Mouse (Mus musculus) intestine, embryonic 14.5 days (tissue): ENCODE measurements around the gene Slc6a11. TPM values are rescaled to one million over a fixed set of nuclear protein-coding genes. Genes with fewer than 3 reads are reported as not detected.

Experiments
- ATAC-seq: fragments of 200-750 bp; cut with Nextera tagmentation; replicated peaks from 2 replicates; pipeline ENCODE4 v1.8.0; 2017; ENCODE audit warnings: low read depth, moderate number of reproducible peaks, moderate TSS enrichment, moderate library complexity; ENCODE audit not compliant: low FRiP score, low TSS enrichment
- DNase-seq: peaks from one replicate; pipeline ENCODE4 v3.0.0-alpha.2; 2018; ENCODE audit warnings: low spot score
- H3K27ac ChIP-seq: fragments of 300-500 bp; sonication (generic); 2 replicates; pipeline ENCODE4 v1.5.1; 2014; ENCODE audit warnings: low read depth, mild to moderate bottlenecking, control low read depth
- H3K27me3 ChIP-seq: fragments of 300-500 bp; sonication (generic); replicated peaks from 2 replicates; pipeline ENCODE4 v1.6.1; 2014; ENCODE audit warnings: low read length, control low read depth; ENCODE audit not compliant: control insufficient read depth, insufficient read depth
- H3K36me3 ChIP-seq: fragments of 300-500 bp; sonication (generic); 2 replicates; pipeline ENCODE4 v1.6.1; 2014; ENCODE audit warnings: low read length, control low read depth; ENCODE audit not compliant: control insufficient read depth, insufficient read depth
- H3K4me1 ChIP-seq: fragments of 300-500 bp; sonication (generic); replicated peaks from 2 replicates; pipeline ENCODE4 v1.6.1; 2014; ENCODE audit warnings: low read length, control low read depth, mixed read lengths; ENCODE audit not compliant: control insufficient read depth, insufficient read depth
- H3K4me2 ChIP-seq: fragments of 300-500 bp; sonication (generic); 2 replicates; pipeline ENCODE4 v1.6.1; 2014; ENCODE audit warnings: low read length
- H3K4me3 ChIP-seq: fragments of 300-500 bp; sonication (generic); 2 replicates; pipeline ENCODE4 v1.5.1; 2014; ENCODE audit warnings: low read depth, low read length, control low read depth, mixed read lengths
- H3K9ac ChIP-seq: fragments of 300-500 bp; sonication (generic); 2 replicates; pipeline ENCODE4 v1.6.1; 2014; ENCODE audit warnings: mild to moderate bottlenecking, low read length
- H3K9me3 ChIP-seq: fragments of 300-500 bp; sonication (generic); 2 replicates; pipeline ENCODE4 v1.6.1; 2016; ENCODE audit warnings: low read length, control low read depth; ENCODE audit not compliant: control insufficient read depth
- WGBS: fragments of 180-500 bp; shearing (Covaris S2); extraction: QIAGEN DNeasy Blood & Tissue Kit; methylation state at CpG from one replicate; pipeline ENCODE4 v1.1.7; 2014; 5-methylcytosine and 5-hydroxymethylcytosine counted together
- polyA plus RNA-seq: library from polyadenylated mRNA; unstranded; fragments of >200 nt; fragmentation: Nextera tagmentation; extraction: Ambion mirVana; gene quantifications from 2 replicates; pipeline ENCODE4 v1.2.1, GENCODE M21; 2014

Slc6a11 gene
- polyA plus RNA-seq, 1 experiment from 2014 or later, result 0.08 TPM

DNA sequence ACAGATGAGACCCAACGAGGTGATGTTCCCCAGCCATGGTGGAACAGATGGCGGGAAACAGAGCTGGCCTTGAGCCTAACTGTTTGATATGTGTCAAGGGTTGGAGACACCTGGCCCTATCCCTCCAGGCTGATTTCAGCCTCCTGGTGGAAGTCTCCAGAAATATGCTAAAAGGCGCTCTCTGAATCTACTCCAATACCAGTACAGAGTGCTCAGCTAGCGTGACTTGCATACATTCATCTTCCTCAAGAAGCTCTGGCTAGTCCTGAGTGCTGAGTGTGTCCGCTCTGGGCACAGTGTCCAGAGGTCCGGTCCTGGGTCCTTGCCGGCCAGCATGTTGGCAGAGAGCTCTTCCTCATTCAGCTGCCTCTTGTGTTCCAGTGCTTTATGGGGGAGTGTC lies 27.8 kb downstream of the Slc6a11 start:
- no peak for DNase-seq
- WGBS, result 82% methylated on average over 7 of the region's 7 CpGs
- no peak overlapping the region for H3K4me2 ChIP-seq
- no peaks in the 10 kb centered on the region for H3K27me3 ChIP-seq
- H3K4me3 ChIP-seq, result no peak overlapping the region
- no peak overlapping the region for H3K9ac ChIP-seq
- no peaks in the 10 kb centered on the region for H3K4me1 ChIP-seq
- ATAC-seq, result no peak
- H3K36me3 ChIP-seq, result no peaks in the 10 kb centered on the region
- no peak overlapping the region for H3K27ac ChIP-seq
- no peaks in the 10 kb centered on the region for H3K9me3 ChIP-seq

DNA sequence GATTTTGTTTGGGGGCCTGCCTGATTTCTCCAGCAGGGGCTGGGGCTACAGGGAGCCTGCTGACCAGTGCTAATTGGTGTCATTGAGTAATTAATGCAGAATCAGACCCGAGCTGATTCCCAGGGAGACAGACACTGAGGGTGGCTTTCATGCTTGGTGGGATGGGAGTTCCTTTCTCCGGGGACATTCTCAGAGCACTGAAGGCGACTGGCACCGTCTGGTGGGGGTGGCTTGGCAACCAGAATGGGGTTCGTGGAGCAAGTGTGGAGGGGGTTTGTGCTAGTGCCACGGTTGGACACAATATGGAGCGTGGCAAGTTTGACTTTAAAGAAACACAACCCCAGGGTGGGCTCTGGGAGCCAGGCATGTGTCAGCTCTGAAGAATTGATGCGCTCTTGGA lies 29.7 kb downstream of the Slc6a11 start:
- WGBS, result 78% methylated on average over 8 of the region's 8 CpGs
- H3K4me3 ChIP-seq, result no peak overlapping the region
- no peak for ATAC-seq

DNA sequence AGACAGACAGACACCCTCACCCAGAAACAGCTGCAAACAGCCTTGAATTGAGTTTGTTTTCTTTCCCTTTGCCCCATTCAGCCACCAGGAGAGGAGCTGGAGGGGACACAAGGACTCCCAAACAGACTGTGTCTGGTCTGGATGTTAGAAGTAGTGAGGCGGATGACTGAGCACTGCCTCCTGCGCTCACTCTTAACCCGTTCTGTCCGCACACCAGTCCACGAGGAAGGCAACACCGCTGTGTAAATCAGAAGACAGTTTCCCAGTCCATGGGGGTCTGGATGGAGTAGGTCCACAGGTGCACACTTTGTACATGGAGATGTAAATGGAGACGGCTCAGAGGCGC lies 43.0 kb downstream of the Slc6a11 start:
- Histone ChIP-seq H3K9me3 (no peaks in the 10 kb centered on the region), H3K27me3 (no peaks in the 10 kb centered on the region), H3K4me3 (no peak overlapping the region), H3K4me2 (no peak overlapping the region), H3K9ac (no peak overlapping the region), H3K4me1 (no peaks in the 10 kb centered on the region), H3K27ac (no peak overlapping the region), H3K36me3 (no peaks in the 10 kb centered on the region)
- no peak for DNase-seq
- WGBS, result 6% methylated on average over 8 of the region's 8 CpGs
- ATAC-seq, result no peak

More for the DNA sequence above, 29.7 kb downstream of the Slc6a11 start:
- H3K4me2 ChIP-seq, result no peak overlapping the region
- DNase-seq, result no peak
- H3K9me3 ChIP-seq, result no peaks in the 10 kb centered on the region
- H3K27me3 ChIP-seq, result no peaks in the 10 kb centered on the region
- H3K9ac ChIP-seq, result no peak overlapping the region
- no peaks in the 10 kb centered on the region for H3K4me1 ChIP-seq
- no peak overlapping the region for H3K27ac ChIP-seq
- H3K36me3 ChIP-seq, result no peaks in the 10 kb centered on the region

DNA sequence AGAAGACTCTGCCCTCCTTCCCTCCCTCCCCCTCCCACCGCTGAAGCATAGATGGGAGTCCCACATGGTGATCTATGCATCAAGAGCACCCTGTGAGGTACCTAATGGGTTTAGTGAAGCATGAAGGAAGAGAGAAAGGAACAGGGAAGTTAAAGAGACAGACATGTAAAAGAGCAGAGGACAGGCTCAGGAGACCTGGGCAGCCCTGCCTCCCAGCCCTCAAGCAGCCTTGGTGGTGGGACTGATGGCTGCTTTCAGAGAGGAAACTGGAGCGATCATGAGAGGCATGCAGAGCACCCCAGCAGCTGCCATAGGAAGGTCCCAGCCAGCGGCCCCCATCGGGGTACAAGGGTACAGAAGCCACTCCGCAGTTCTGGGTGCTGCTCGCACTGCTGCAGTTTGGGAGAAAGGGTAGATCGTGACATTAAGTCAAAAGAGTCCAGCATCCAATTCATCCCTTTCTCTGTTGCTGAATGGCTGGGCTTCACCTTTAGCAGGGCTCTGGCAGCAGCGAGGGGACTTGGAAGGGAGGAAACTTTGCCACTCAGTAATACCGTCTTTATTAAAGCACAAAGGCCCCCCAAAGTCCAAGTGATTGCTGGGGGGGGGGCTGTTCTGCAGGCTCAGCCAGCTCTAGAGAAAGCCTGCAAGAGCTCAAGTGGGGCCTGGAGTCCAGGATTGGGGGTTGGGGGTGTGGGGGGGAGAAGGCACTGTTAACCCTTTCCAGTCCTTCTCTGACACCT lies 43.5 kb downstream of the Slc6a11 start:
- Histone ChIP-seq H3K4me3 (no peak overlapping the region), H3K9ac (no peak overlapping the region), H3K36me3 (no peaks in the 10 kb centered on the region), H3K27me3 (no peaks in the 10 kb centered on the region), H3K4me2 (no peak overlapping the region), H3K27ac (no peak overlapping the region), H3K9me3 (no peaks in the 10 kb centered on the region), H3K4me1 (no peaks in the 10 kb centered on the region)
- WGBS, result 17% methylated on average over 9 of the region's 9 CpGs
- DNase-seq (no peak), ATAC-seq (no peak)

DNA sequence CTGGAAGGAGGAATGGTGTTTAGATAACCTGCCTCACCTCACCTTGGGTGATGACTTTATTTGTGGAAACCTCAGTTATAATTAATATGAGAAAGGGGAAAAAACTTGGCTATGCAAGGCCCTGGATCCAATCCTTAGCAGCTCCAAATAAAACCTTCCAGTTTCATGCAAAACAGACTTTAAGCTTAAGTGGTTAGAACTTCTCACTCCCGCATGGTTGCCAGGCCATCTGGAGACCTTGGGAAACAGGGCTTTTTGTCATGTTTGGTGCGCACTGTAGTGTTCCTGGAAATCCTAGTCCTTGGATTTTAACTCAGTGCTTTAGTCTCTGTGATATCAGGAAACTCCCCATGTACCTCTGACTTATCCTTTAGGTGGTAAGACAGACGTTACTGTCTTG lies 47.1 kb downstream of the Slc6a11 start:
- Histone ChIP-seq H3K9me3 (no peaks in the 10 kb centered on the region), H3K27ac (no peak overlapping the region), H3K4me3 (no peak overlapping the region), H3K4me2 (no peak overlapping the region), H3K27me3 (no peaks in the 10 kb centered on the region), H3K36me3 (no peaks in the 10 kb centered on the region), H3K4me1 (no peaks in the 10 kb centered on the region), H3K9ac (no peak overlapping the region)
- DNase-seq, result no peak
- 65% methylated on average over 3 of the region's 3 CpGs for WGBS
- no peak for ATAC-seq

DNA sequence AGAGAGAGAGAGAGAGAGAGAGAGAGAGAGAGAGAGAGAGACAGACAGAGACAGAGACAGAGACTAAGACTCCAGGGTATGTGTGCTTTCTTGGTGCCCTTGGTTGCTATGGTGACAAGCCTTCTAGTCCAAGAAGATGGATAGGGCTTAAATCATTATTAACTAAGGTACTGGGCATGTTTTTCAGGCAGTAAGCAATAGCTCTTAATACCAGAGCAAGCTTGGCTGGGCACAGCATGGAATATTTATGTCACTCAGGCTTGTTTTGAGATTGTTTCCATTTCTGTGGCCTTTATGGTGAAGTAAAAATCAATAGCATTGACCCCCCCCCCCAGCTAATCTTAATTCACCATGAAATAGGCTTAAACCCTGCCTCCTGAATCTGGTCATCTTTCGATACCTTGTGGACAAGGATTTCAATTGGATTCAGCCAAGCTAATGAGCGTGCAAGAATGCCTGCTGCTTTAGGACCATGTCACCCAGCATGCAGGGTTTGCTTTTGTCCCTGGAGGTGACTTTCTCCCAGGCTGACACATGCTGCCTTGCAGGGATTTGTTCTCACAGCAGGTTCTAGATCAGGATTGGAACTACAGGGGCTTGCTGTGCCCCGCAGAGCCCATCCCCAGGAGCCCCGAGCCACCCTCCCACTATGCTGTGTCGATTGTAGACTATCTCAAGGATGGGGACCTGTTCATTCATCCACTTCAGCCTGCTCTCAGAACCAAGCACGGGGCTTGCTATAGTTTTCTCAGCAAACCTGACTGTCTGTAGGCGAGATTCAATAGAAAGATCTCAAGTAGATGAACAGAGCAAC lies 51.5 kb downstream of the Slc6a11 start:
- Histone ChIP-seq H3K4me2 (no peak overlapping the region), H3K36me3 (no peaks in the 10 kb centered on the region), H3K4me1 (no peaks in the 10 kb centered on the region), H3K9ac (no peak overlapping the region), H3K9me3 (no peaks in the 10 kb centered on the region), H3K27me3 (no peaks in the 10 kb centered on the region), H3K4me3 (no peak overlapping the region), H3K27ac (no peak overlapping the region)
- DNase-seq (no peak), ATAC-seq (no peak)
- 72% methylated on average over 7 of the region's 7 CpGs for WGBS

DNA sequence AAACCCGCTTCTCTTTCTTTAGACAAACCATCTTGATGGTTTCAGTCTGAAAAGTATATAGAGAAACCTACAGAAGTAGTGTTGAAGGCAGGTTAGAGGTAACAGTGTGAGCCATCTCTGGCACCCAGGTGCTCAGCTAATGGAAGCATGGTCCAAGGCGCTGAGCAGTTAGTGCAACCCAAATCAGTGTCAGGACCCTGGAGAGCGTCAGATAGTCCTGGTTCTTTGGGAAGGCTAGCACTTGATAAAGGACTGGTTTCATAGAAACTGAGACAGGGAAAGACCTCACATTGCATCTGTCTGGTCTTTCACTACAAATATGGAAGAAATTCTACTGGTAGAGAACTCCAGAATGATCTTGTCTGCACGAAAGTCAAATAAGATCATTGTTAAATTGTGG lies 56.1 kb downstream of the Slc6a11 start:
- Histone ChIP-seq H3K27me3 (no peaks in the 10 kb centered on the region), H3K27ac (no peak overlapping the region), H3K9me3 (no peaks in the 10 kb centered on the region), H3K9ac (no peak overlapping the region), H3K4me2 (no peak overlapping the region), H3K36me3 (no peaks in the 10 kb centered on the region), H3K4me3 (no peak overlapping the region), H3K4me1 (no peaks in the 10 kb centered on the region)
- ATAC-seq, result no peak
- peak; percentile 70 for DNase-seq
- 42% methylated on average over 4 of the region's 4 CpGs for WGBS

DNA sequence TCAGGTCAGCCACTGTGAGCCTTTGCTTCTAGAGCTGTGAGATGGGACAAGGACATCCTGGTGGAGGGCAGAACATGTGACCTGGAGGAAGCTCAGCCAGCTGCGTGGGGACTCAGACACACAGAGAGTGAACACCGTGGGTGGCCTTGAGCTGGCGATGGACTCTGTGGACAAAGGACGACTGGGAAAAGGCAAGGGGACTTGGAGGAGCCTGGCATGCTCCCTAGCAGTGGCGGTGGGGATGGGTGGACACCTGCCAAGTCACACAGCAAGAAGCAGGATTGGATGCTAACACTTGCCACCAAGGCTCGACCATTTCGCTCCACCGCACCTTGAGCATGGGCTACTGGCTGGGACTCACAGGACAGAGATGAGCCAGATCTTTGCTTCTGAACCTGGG lies 57.8 kb downstream of the Slc6a11 start:
- H3K4me1 ChIP-seq, result no peaks in the 10 kb centered on the region
- no peaks in the 10 kb centered on the region for H3K36me3 ChIP-seq
- DNase-seq (no peak), ATAC-seq (no peak)
- no peaks in the 10 kb centered on the region for H3K9me3 ChIP-seq
- no peak overlapping the region for H3K27ac ChIP-seq
- no peak overlapping the region for H3K9ac ChIP-seq
- H3K27me3 ChIP-seq, result no peaks in the 10 kb centered on the region
- 80% methylated on average over 8 of the region's 8 CpGs for WGBS
- no peak overlapping the region for H3K4me2 ChIP-seq
- no peak overlapping the region for H3K4me3 ChIP-seq

DNA sequence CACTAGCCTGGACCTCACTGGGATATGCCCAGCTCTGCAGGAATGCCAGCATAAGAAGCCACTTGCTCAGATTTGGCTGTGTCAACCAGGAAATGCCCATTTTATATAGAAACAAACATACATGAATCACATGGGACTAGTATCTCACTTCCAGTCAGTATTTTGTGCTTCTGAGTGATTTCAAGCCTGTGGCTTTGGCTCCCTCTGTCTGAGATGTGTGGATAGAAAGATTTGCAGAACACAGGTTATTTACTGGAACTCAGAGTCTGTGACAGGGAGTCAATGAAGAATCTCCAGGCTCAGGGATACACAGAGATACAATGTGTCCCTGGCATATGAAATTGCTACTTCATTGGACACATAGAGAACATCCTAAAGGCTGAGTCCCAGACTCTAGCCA lies 65.0 kb downstream of the Slc6a11 start:
- H3K4me2 ChIP-seq, result no peak overlapping the region
- ATAC-seq (no peak), DNase-seq (no peak)
- no peaks in the 10 kb centered on the region for H3K36me3 ChIP-seq
- H3K4me1 ChIP-seq, result no peaks in the 10 kb centered on the region
- no peak overlapping the region for H3K4me3 ChIP-seq
- H3K27ac ChIP-seq, result no peak overlapping the region
- H3K9ac ChIP-seq, result no peak overlapping the region
- H3K9me3 ChIP-seq, result no peaks in the 10 kb centered on the region
- no peaks in the 10 kb centered on the region for H3K27me3 ChIP-seq
